Mouse (Mus musculus) testis, adult 2 months (tissue): ENCODE data around the gene Sit1. TPM values are rescaled to one million over a fixed set of nuclear protein-coding genes. Genes with fewer than 3 reads are reported as not detected.
A peak's percentile ranks its signal among the peaks of the same experiment; 100 is the strongest.
"Not testable (repeated sequence)": the region's sequence is repeated elsewhere in the genome, so short reads cannot be mapped to it uniquely, and the experiment has no call there.

Source experiments
- H3K27ac ChIP-seq: fragments of 200-500 bp; 2 replicates; pipeline ENCODE4 v1.5.1; 2012; ENCODE audit warnings: low read depth, low read length; ENCODE audit not compliant: control insufficient read depth, insufficient read depth
- H3K27me3 ChIP-seq: fragments of 200-500 bp; 2 replicates; pipeline ENCODE4 v1.6.1; 2012; ENCODE audit warnings: mild to moderate bottlenecking, low read length, moderate library complexity; ENCODE audit not compliant: control insufficient read depth, insufficient read depth
- H3K36me3 ChIP-seq: fragments of 200-500 bp; 2 replicates; pipeline ENCODE4 v1.6.1; 2012; ENCODE audit warnings: mild to moderate bottlenecking, low read length; ENCODE audit not compliant: control insufficient read depth, insufficient read depth
- H3K4me1 ChIP-seq: fragments of 200-500 bp; 2 replicates; pipeline ENCODE4 v1.6.1; 2012; ENCODE audit warnings: low read length; ENCODE audit not compliant: control insufficient read depth, insufficient read depth
- H3K4me3 ChIP-seq: fragments of 200-500 bp; 2 replicates; pipeline ENCODE4 v1.5.1; 2012; ENCODE audit warnings: low read depth, mild to moderate bottlenecking, low read length, moderate library complexity, mixed read lengths; ENCODE audit not compliant: control insufficient read depth
- CTCF ChIP-seq: fragments of 200-500 bp; IDR thresholded peaks from 2 replicates; pipeline ENCODE4 v1.5.1; 2012; ENCODE audit warnings: low read depth, mild to moderate bottlenecking, inconsistent platforms, low read length, moderate library complexity; ENCODE audit not compliant: control insufficient read depth, insufficient read depth, insufficient replicate concordance
- POLR2A ChIP-seq: fragments of 200-500 bp; IDR thresholded peaks from 2 replicates; pipeline ENCODE4 v1.6.1; 2012; ENCODE audit warnings: low read depth, mild to moderate bottlenecking, inconsistent platforms, low read length, moderate library complexity; ENCODE audit not compliant: control insufficient read depth
- polyA plus RNA-seq: library from polyadenylated mRNA; depleted of rRNA; stranded (reverse); fragments of >200 nt; gene quantifications from 2 replicates; pipeline ENCODE4 v1.2.3, GENCODE M21; 2012

Gene Sit1
- polyA plus RNA-seq, 1 experiment = not detected

GRCm38 (mm10) chr4:43489611-43490010 lies 6.1 kb upstream of the Sit1 start:
- H3K4me1 ChIP-seq = peaks cover 3% of the 10 kb centered on the region; the same call in 1 of the 2 replicates
- H3K4me3 ChIP-seq = no peak overlapping the region
- no peaks in the 10 kb centered on the region for H3K36me3 ChIP-seq
- no peak overlapping the region for H3K27ac ChIP-seq
- TF ChIP-seq CTCF (no peak), POLR2A (no peak)
- H3K27me3 ChIP-seq = no peaks in the 10 kb centered on the region

GRCm38 (mm10) chr4:43485666-43486065 lies 2.1 kb upstream of the Sit1 start:
- not testable (repeated sequence) for H3K4me1 ChIP-seq, H3K27ac ChIP-seq, H3K36me3 ChIP-seq, H3K4me3 ChIP-seq, H3K27me3 ChIP-seq

- TF ChIP-seq CTCF (no peak), POLR2A (no peak)
- Histone ChIP-seq H3K4me1 (peaks cover 21% of the 10 kb centered on the region), H3K27me3 (no peaks in the 10 kb centered on the region), H3K27ac (no peak overlapping the region), H3K36me3 (no peaks in the 10 kb centered on the region), H3K4me3 (no peak overlapping the region)
These were observed 943 bp downstream of the Sit1 start for GRCm38 (mm10) chr4:43482591-43482990.

- no peaks in the 10 kb centered on the region for H3K36me3 ChIP-seq
- no peak overlapping the region for H3K27ac ChIP-seq
- no peak overlapping the region for H3K4me3 ChIP-seq
- no peaks in the 10 kb centered on the region for H3K27me3 ChIP-seq
- TF ChIP-seq CTCF (no peak), POLR2A (no peak)
- H3K4me1 ChIP-seq = peaks cover 21% of the 10 kb centered on the region
These were observed 1.6 kb downstream of the Sit1 start for GRCm38 (mm10) chr4:43481894-43482456.

- H3K36me3 ChIP-seq = no peaks in the 10 kb centered on the region
- TF ChIP-seq CTCF (no peak), POLR2A (no peak)
These were observed 2.5 kb downstream of the Sit1 start for GRCm38 (mm10) chr4:43480985-43481384.

GRCm38 (mm10) chr4:43478906-43479832 lies 4.4 kb downstream of the Sit1 start:
- Histone ChIP-seq H3K27ac (no peak overlapping the region; the same call in 1 of the 2 replicates), H3K4me1 (peaks cover 21% of the 10 kb centered on the region), H3K27me3 (no peaks in the 10 kb centered on the region), H3K4me3 (peak overlapping the region; percentile 72), H3K36me3 (no peaks in the 10 kb centered on the region)
- TF ChIP-seq CTCF (peak; percentile 21; the same call in 1 of the 2 replicates), POLR2A (no peak)

More at GRCm38 (mm10) chr4:43480985-43481384, 2.5 kb downstream of the Sit1 start:
- no peak overlapping the region for H3K4me3 ChIP-seq
- H3K27ac ChIP-seq = no peak overlapping the region
- H3K27me3 ChIP-seq = no peaks in the 10 kb centered on the region
- H3K4me1 ChIP-seq = peaks cover 21% of the 10 kb centered on the region

- Histone ChIP-seq H3K4me3 (peak overlapping the region; percentile 86), H3K4me1 (peaks cover 19% of the 10 kb centered on the region), H3K27ac (peak overlapping the region; percentile 81), H3K36me3 (no peaks in the 10 kb centered on the region), H3K27me3 (no peaks in the 10 kb centered on the region)
- TF ChIP-seq CTCF (no peak), POLR2A (no peak)
These were observed 5.0 kb downstream of the Sit1 start for GRCm38 (mm10) chr4:43478534-43478858.
